Mouse (Mus musculus): Measurements from ENCODE around the gene Gm11397. TPM values are rescaled to one million over a fixed set of nuclear protein-coding genes. Genes with fewer than 3 reads are reported as not detected.
"Not testable (repeated sequence)": the region's sequence is repeated elsewhere in the genome, so short reads cannot be mapped to it uniquely, and the experiment has no call there.

Gene Gm11397
- not detected for total RNA-seq (2021)

GRCm38 (mm10) chr13:33395461-33395860 lies at the start of gene Gm11397:
TSS of gene Gm11397 (plus strand) at chr13:33395761.
- intact Hi-C loops (cut with DNase I); DNase-seq (ENCODE audit: low spot score in 2 of 2): not testable (repeated sequence)

DNA sequence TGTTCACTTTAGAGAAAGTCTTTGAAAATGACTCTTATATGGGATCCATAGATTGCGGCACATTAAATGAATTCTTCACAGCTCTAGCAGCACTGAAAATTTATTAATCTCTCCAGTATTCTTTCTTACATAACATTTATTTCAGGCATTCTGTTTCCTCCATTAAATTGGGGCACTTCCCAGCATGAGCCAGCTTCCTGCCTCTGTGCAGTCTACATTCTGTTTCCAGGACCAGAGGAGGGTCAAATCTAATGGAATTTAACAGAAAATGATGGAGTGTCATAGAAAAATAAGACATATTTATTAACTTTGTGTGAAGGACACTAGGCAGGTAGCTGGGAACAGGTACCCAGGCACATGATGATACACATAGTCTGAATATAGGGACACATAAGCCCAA lies 38.9 kb upstream of the Gm11397 start:
- DNase-seq (ENCODE audit: low spot score in 2 of 2); intact Hi-C loops (cut with DNase I): not testable (repeated sequence)

- intact Hi-C loops (cut with DNase I); DNase-seq (ENCODE audit: low spot score in 2 of 2): not testable (repeated sequence)
Measured at GRCm38 (mm10) chr13:33432714-33433113, 37.2 kb downstream of the Gm11397 start.

Other genes with a start within 250 kb of the Gm11397 start
- not detected for gene Serpinb9c, start 236.0 kb upstream of the Gm11397 start, total RNA-seq (2021)
- gene Serpinb9d, start 202.8 kb upstream of the Gm11397 start, total RNA-seq (2021): not detected
- not detected for gene Serpinb9e, start 146.1 kb upstream of the Gm11397 start, total RNA-seq (2021)
- not detected for gene Serpinb9f, start 71.7 kb upstream of the Gm11397 start, total RNA-seq (2021)
- gene Serpinb9g, start 89.0 kb downstream of the Gm11397 start, total RNA-seq (2021): not detected

Measured in left cerebral cortex, postnatal 36 days (tissue).